Mouse (Mus musculus): ENCODE measurements around the gene Olfr201. TPM values are rescaled to one million over a fixed set of nuclear protein-coding genes. Genes with fewer than 3 reads are reported as not detected.
"Not testable (repeated sequence)": the region's sequence is repeated elsewhere in the genome, so short reads cannot be mapped to it uniquely, and the experiment has no call there.

Gene Olfr201
- not detected in 2 replicates for total RNA-seq (2021)
- long read RNA-seq: 0 reads

- DNase-seq: not testable (repeated sequence)
Observed at GRCm38 (mm10) chr16:59272532-59272931, at the start of gene Olfr201. Gene Olfr201, minus strand, starts transcription at chr16:59272632.

DNA sequence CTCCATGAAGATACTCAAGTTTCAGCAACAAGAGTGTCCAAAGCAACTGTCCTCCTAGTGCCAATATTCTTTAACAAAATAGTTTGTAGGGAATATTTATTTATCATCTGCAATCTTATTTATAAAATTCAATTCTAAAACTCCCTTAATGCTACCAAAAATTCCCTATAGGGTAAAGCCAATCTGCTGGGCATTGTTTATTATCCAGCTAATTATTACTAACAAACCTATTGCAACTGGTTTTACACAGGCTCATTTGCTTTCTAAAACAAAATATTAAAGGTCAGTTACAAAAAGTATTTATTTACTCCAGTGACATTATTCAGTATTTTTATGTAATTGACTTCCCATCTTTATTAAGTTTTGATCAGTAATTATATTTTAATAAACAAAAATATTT, 45.7 kb upstream of the Olfr201 start, which contains the start of gene Olfr204:
TSS of gene Olfr204 (minus strand) at position 101 of the 400 bp plus-strand sequence.
- DNase-seq: no peak

DNA sequence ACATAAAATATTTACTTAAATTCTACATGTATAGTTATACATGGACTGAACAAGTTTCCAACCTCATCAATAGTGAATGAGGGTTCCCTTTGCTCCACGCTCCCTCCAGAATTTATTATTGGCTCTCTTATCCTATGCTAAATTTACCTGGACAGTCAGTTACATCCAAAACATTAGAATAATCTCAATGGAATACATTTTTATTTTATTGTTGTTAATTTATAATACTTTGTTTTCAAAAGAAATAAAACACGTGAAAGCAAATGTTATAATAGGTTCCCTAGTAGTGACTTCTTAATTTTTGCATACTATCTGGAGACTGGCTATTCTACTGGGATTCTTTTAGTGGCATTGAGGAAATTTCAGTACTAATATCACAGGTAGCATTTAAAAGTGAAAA, 26.1 kb upstream of the Olfr201 start, which contains the start of gene Olfr203:
TSS of gene Olfr203 (plus strand) at position 301 of the 400 bp plus-strand sequence.
- DNase-seq: no peak

DNA sequence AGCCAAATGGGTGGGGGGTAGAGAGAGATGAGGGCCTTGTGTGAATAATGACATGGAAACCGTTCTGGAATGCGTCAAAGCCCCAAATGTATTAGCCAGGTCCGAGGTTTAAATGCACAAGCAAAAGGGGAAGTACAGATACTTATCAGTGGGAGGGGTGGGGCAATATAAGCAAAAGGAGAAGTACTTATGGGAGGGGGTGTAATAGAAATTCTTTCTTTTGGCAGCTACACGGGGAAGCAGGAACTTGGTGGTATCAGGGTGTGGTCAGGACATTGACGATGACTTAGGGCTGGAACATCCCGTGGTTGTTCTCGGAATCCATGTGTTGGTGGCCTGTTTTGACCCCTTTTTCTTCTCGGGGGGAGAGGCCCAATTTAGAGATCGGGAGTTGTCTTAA, 15.1 kb upstream of the Olfr201 start:
- DNase-seq: not testable (repeated sequence)

GRCm38 (mm10) chr16:59286693-59287092, 14.3 kb upstream of the Olfr201 start, which contains the start of gene Olfr202:
Gene Olfr202, minus strand, starts transcription at chr16:59286793.
- DNase-seq: no peak

DNA sequence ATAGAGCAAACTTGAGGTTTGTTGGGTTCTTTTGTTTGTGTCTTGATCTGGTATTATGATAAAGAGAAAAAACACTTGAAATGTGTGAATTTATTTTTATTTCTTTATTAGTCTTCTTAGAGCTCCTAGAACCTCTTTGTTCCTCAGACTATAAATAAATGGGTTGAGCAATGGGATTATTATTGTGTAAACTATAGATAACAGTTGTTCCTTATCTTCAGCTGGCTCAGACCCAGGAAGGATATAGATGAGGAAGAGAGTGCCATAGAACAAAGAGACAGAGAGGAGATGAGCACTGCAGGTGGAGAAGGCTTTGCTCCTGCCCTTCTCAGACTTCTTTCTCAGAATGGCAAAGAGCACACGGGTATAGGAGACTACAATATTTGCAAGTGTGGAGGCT, 11.0 kb upstream of the Olfr201 start:
- DNase-seq: no peak

- DNase-seq: no peak
Observed at GRCm38 (mm10) chr16:59280542-59280941, 8.1 kb upstream of the Olfr201 start.

DNA sequence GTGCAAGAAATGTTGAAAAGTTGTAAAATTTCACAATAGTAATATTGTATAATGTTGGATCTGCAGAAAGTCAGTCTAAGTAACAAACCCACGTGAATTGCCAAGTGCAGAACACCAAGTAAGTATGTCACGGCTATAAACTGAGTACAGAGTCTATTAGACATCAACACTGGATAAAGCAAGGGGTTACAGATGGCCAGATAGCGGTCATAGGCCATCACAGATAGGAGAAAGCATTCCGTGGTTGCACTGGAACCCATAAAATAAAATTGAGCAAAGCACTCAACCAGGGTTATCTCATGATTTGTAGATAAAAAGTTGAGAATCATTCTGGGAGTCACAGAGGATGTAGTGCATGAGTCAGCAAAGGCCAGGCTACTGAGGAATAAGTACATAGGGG, 3.3 kb downstream of the Olfr201 start:
- not testable (repeated sequence) for DNase-seq

DNA sequence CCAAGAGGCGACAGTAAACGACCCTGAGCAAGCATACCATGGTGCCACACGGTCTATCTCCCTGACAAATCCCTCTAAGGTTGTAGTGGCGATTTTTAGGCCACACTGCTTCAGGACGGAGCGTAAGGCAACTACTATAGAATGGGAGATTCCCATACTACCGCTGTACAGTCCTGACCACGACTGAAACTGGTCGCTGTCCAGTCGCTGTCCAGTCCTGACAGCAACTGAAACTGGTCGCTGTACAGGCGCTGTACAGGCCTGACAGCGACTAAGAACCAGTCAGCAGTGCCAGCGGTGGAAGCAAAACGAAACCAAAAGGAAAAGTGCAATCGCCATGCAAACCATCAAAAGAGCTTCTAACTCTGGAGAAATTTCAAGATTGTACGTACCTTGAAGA, 22.7 kb downstream of the Olfr201 start:
- DNase-seq: no peak

- not testable (repeated sequence) for DNase-seq
Observed at GRCm38 (mm10) chr16:59219667-59220066, 52.8 kb downstream of the Olfr201 start, which contains the start of gene Olfr199. Gene Olfr199, minus strand, starts transcription at chr16:59219767.

GRCm38 (mm10) chr16:59217861-59218260, 54.6 kb downstream of the Olfr201 start:
- DNase-seq: not testable (repeated sequence)

Other genes with a start within 250 kb of the Olfr201 start
- gene Olfr186, start 242.3 kb downstream of the Olfr201 start, total RNA-seq (2021): not detected in 2 replicates
- not detected in 2 replicates for gene Olfr187, start 232.9 kb downstream of the Olfr201 start, total RNA-seq (2021)
- not detected in 2 replicates for gene Olfr190, start 194.6 kb downstream of the Olfr201 start, total RNA-seq (2021)
- gene Olfr191, start 182.8 kb downstream of the Olfr201 start, total RNA-seq (2021): not detected in 2 replicates
- gene Olfr193, start 160.8 kb downstream of the Olfr201 start, total RNA-seq (2021): not detected in 2 replicates
- not detected in 2 replicates for gene Olfr194, start 151.6 kb downstream of the Olfr201 start, total RNA-seq (2021)
- not detected in 2 replicates for gene Olfr195, start 125.6 kb downstream of the Olfr201 start, total RNA-seq (2021)
- gene Olfr196, start 102.2 kb downstream of the Olfr201 start, total RNA-seq (2021): not detected in 2 replicates
- not detected in 2 replicates for gene Olfr198, start 69.1 kb downstream of the Olfr201 start, total RNA-seq (2021)
- gene Olfr199, start 52.9 kb downstream of the Olfr201 start, total RNA-seq (2021): not detected in 2 replicates
- gene Olfr202, start 14.2 kb upstream of the Olfr201 start, total RNA-seq (2021): not detected in 2 replicates
- not detected in 2 replicates for gene Olfr203, start 26.2 kb upstream of the Olfr201 start, total RNA-seq (2021)
- not detected in 2 replicates for gene Olfr204, start 45.6 kb upstream of the Olfr201 start, total RNA-seq (2021)
- not detected in 2 replicates for gene Olfr205, start 58.5 kb upstream of the Olfr201 start, total RNA-seq (2021)
- not detected in 2 replicates for gene Olfr206, start 76.6 kb upstream of the Olfr201 start, total RNA-seq (2021)
- gene Olfr209, start 91.4 kb upstream of the Olfr201 start, total RNA-seq (2021): not detected in 2 replicates
- not detected in 2 replicates for gene Gabrr3, start 134.7 kb upstream of the Olfr201 start, total RNA-seq (2021)
- 25.6 and 28.2 TPM in 2 replicates for gene Riox2, start 199.1 kb upstream of the Olfr201 start, total RNA-seq (2021)

Data from adrenal gland, postnatal 25 days (tissue).